Mouse (Mus musculus) limb, embryonic 10.5 days (tissue): ENCODE data around the gene Prkcq. TPM values are rescaled to one million over a fixed set of nuclear protein-coding genes. Genes with fewer than 3 reads are reported as not detected.

Source experiments
- DNase-seq: peaks from one replicate; pipeline ENCODE4 v3.0.0-alpha.2; 2017; ENCODE audit warnings: low spot score
- H3K27ac ChIP-seq: fragments of 300-500 bp; sonication (generic); 2 replicates; pipeline ENCODE4 v1.5.1; 2016; ENCODE audit warnings: mild to moderate bottlenecking
- H3K27me3 ChIP-seq: fragments of 300-500 bp; sonication (generic); 2 replicates; pipeline ENCODE4 v1.6.1; 2016; ENCODE audit warnings: low read depth, mild to moderate bottlenecking; ENCODE audit not compliant: poor library complexity, severe bottlenecking
- H3K36me3 ChIP-seq: fragments of 300-500 bp; sonication (generic); 2 replicates; pipeline ENCODE4 v1.6.1; 2016; ENCODE audit warnings: mild to moderate bottlenecking, moderate library complexity
- H3K4me1 ChIP-seq: fragments of 300-500 bp; sonication (generic); 2 replicates; pipeline ENCODE4 v1.6.1; 2016
- H3K4me3 ChIP-seq: fragments of 300-500 bp; sonication (generic); 2 replicates; pipeline ENCODE4 v1.5.1; 2016; ENCODE audit warnings: mild to moderate bottlenecking, moderate library complexity
- H3K9me3 ChIP-seq: fragments of 300-500 bp; sonication (generic); replicated peaks from 2 replicates; pipeline ENCODE4 v1.6.1; 2016; ENCODE audit warnings: mild to moderate bottlenecking
- WGBS: fragments of 180-500 bp; shearing (Covaris S2); methylation state at CpG from one replicate; pipeline ENCODE4 v1.1.7; 2016; 5-methylcytosine and 5-hydroxymethylcytosine counted together
- polyA plus RNA-seq: library from polyadenylated mRNA; unstranded; fragments of >200 nt; fragmentation: Nextera tagmentation; extraction: Ambion mirVana; gene quantifications from 2 replicates; pipeline ENCODE4 v1.2.1, GENCODE M21; 2016

The Prkcq gene
- polyA plus RNA-seq, 1 experiment from 2014 or later: 0.90 TPM

GRCm38 (mm10) chr2:11290931-11291330, 119.0 kb downstream of the Prkcq start:
- no peak overlapping the region for H3K27ac ChIP-seq
- no peaks in the 10 kb centered on the region for H3K4me1 ChIP-seq
- 89% methylated on average over 6 of the region's 6 CpGs for WGBS
- no peaks in the 10 kb centered on the region for H3K36me3 ChIP-seq
- no peak overlapping the region for H3K4me3 ChIP-seq
- no peak for DNase-seq
- no peaks in the 10 kb centered on the region for H3K27me3 ChIP-seq
- H3K9me3 ChIP-seq: no peaks in the 10 kb centered on the region

- H3K27ac ChIP-seq: no peak overlapping the region
- H3K4me1 ChIP-seq: no peaks in the 10 kb centered on the region
- WGBS: 80% methylated on average over 9 of the region's 9 CpGs
- H3K9me3 ChIP-seq: no peaks in the 10 kb centered on the region
- no peaks in the 10 kb centered on the region for H3K27me3 ChIP-seq
- DNase-seq: no peak
- no peaks in the 10 kb centered on the region for H3K36me3 ChIP-seq
- H3K4me3 ChIP-seq: no peak overlapping the region
Measured at GRCm38 (mm10) chr2:11291570-11292405, 119.9 kb downstream of the Prkcq start.

- Histone ChIP-seq H3K4me1 (no peaks in the 10 kb centered on the region), H3K4me3 (no peak overlapping the region), H3K9me3 (no peaks in the 10 kb centered on the region), H3K27ac (no peak overlapping the region), H3K36me3 (no peaks in the 10 kb centered on the region), H3K27me3 (no peaks in the 10 kb centered on the region)
- no peak for DNase-seq
- WGBS: 87% methylated on average over 13 of the region's 13 CpGs
Measured at GRCm38 (mm10) chr2:11293144-11293543, 121.2 kb downstream of the Prkcq start.

- whole genome bisulfite sequencing: 78% methylated on average over 5 of the region's 5 CpGs
- no peaks in the 10 kb centered on the region for H3K4me1 ChIP-seq
- H3K9me3 ChIP-seq: no peaks in the 10 kb centered on the region
- no peak for DNase-seq
- no peak overlapping the region for H3K27ac ChIP-seq
- H3K27me3 ChIP-seq: no peaks in the 10 kb centered on the region
- no peaks in the 10 kb centered on the region for H3K36me3 ChIP-seq
- H3K4me3 ChIP-seq: no peak overlapping the region
Measured at GRCm38 (mm10) chr2:11294643-11295191, 122.8 kb downstream of the Prkcq start.

GRCm38 (mm10) chr2:11298811-11299210, 126.9 kb downstream of the Prkcq start:
- Histone ChIP-seq H3K36me3 (no peaks in the 10 kb centered on the region), H3K4me1 (no peaks in the 10 kb centered on the region), H3K27me3 (no peaks in the 10 kb centered on the region), H3K4me3 (no peak overlapping the region), H3K9me3 (no peaks in the 10 kb centered on the region), H3K27ac (no peak overlapping the region)
- no peak for DNase-seq
- WGBS: 88% methylated on average over 7 of the region's 7 CpGs

- H3K4me3 ChIP-seq: no peak overlapping the region
- 35% methylated on average over 1 of the region's 1 CpGs for WGBS
- H3K36me3 ChIP-seq: no peaks in the 10 kb centered on the region
- DNase-seq: no peak
- H3K4me1 ChIP-seq: no peaks in the 10 kb centered on the region
- H3K27ac ChIP-seq: no peak overlapping the region
- H3K27me3 ChIP-seq: no peaks in the 10 kb centered on the region
- no peaks in the 10 kb centered on the region for H3K9me3 ChIP-seq
Measured at GRCm38 (mm10) chr2:11299366-11299765, 127.5 kb downstream of the Prkcq start.

GRCm38 (mm10) chr2:11300362-11300761, 128.5 kb downstream of the Prkcq start:
- H3K9me3 ChIP-seq: no peaks in the 10 kb centered on the region
- no peak overlapping the region for H3K27ac ChIP-seq
- WGBS: 92% methylated on average over 6 of the region's 6 CpGs
- no peaks in the 10 kb centered on the region for H3K4me1 ChIP-seq
- no peaks in the 10 kb centered on the region for H3K27me3 ChIP-seq
- H3K4me3 ChIP-seq: no peak overlapping the region
- H3K36me3 ChIP-seq: no peaks in the 10 kb centered on the region
- DNase-seq: no peak

GRCm38 (mm10) chr2:11320241-11320640, 148.3 kb downstream of the Prkcq start:
- Histone ChIP-seq H3K4me3 (no peak overlapping the region), H3K36me3 (no peaks in the 10 kb centered on the region), H3K4me1 (no peaks in the 10 kb centered on the region), H3K9me3 (no peaks in the 10 kb centered on the region), H3K27ac (no peak overlapping the region), H3K27me3 (no peaks in the 10 kb centered on the region)
- WGBS: 45% methylated on average over 10 of the region's 10 CpGs
- DNase-seq: peak; percentile 40

GRCm38 (mm10) chr2:11322396-11322795, 150.5 kb downstream of the Prkcq start:
- Histone ChIP-seq H3K4me3 (no peak overlapping the region), H3K9me3 (no peaks in the 10 kb centered on the region), H3K36me3 (no peaks in the 10 kb centered on the region), H3K4me1 (no peaks in the 10 kb centered on the region), H3K27me3 (no peaks in the 10 kb centered on the region), H3K27ac (no peak overlapping the region)
- DNase-seq: no peak
- 86% methylated on average over 3 of the region's 3 CpGs for WGBS

- DNase-seq: no peak
- Histone ChIP-seq H3K27ac (no peak overlapping the region), H3K9me3 (no peaks in the 10 kb centered on the region), H3K36me3 (no peaks in the 10 kb centered on the region), H3K4me3 (no peak overlapping the region), H3K4me1 (no peaks in the 10 kb centered on the region), H3K27me3 (no peaks in the 10 kb centered on the region)
- 63% methylated on average over 7 of the region's 7 CpGs for WGBS
Measured at GRCm38 (mm10) chr2:11327280-11327679, 155.4 kb downstream of the Prkcq start.

- Histone ChIP-seq H3K36me3 (no peaks in the 10 kb centered on the region), H3K27me3 (no peaks in the 10 kb centered on the region), H3K4me1 (no peaks in the 10 kb centered on the region), H3K27ac (no peak overlapping the region), H3K4me3 (no peak overlapping the region), H3K9me3 (no peaks in the 10 kb centered on the region)
- no peak for DNase-seq
- WGBS: 62% methylated on average over 10 of the region's 10 CpGs
Measured at GRCm38 (mm10) chr2:11329407-11330224, 157.7 kb downstream of the Prkcq start.

GRCm38 (mm10) chr2:11331528-11332446, 159.9 kb downstream of the Prkcq start:
- 30% methylated on average over 11 of the region's 11 CpGs for WGBS
- Histone ChIP-seq H3K27ac (no peak overlapping the region), H3K9me3 (no peaks in the 10 kb centered on the region), H3K27me3 (no peaks in the 10 kb centered on the region), H3K36me3 (no peaks in the 10 kb centered on the region), H3K4me1 (no peaks in the 10 kb centered on the region), H3K4me3 (no peak overlapping the region)
- peak; percentile 80 for DNase-seq
